Mouse (Mus musculus): ENCODE results near the gene Icmt. TPM values are rescaled to one million over a fixed set of nuclear protein-coding genes. Genes with fewer than 3 reads are reported as not detected.
A peak's percentile ranks its signal among the peaks of the same experiment; 100 is the strongest.

Icmt gene
- total RNA-seq, 1 experiment from 2014 or later = 14.9 TPM

- ATAC-seq (replicated peaks; ENCODE audit: insufficient number of reproducible peaks, low FRiP score, low TSS enrichment, poor library complexity, severe bottlenecking) = no peak
Measured at GRCm38 (mm10) chr4:152273191-152273590, 23.8 kb upstream of the Icmt start.

GRCm38 (mm10) chr4:152273621-152274236, 23.3 kb upstream of the Icmt start, which contains the start of gene Gpr153:
Gpr153 (plus strand) TSS chr4:152274232.
- ATAC-seq (replicated peaks; ENCODE audit: insufficient number of reproducible peaks, low FRiP score, low TSS enrichment, poor library complexity, severe bottlenecking) = no peak

GRCm38 (mm10) chr4:152274681-152275131, 22.3 kb upstream of the Icmt start:
- ATAC-seq (replicated peaks; ENCODE audit: insufficient number of reproducible peaks, low FRiP score, low TSS enrichment, poor library complexity, severe bottlenecking) = no peak

- no peak for ATAC-seq (replicated peaks; ENCODE audit: insufficient number of reproducible peaks, low FRiP score, low TSS enrichment, poor library complexity, severe bottlenecking)
Measured at GRCm38 (mm10) chr4:152276389-152277347, 20.4 kb upstream of the Icmt start.

GRCm38 (mm10) chr4:152277916-152278315, 19.1 kb upstream of the Icmt start:
- ATAC-seq (replicated peaks; ENCODE audit: insufficient number of reproducible peaks, low FRiP score, low TSS enrichment, poor library complexity, severe bottlenecking) = no peak

GRCm38 (mm10) chr4:152278986-152279385, 18.0 kb upstream of the Icmt start:
- ATAC-seq (replicated peaks; ENCODE audit: insufficient number of reproducible peaks, low FRiP score, low TSS enrichment, poor library complexity, severe bottlenecking) = no peak

- ATAC-seq (replicated peaks; ENCODE audit: insufficient number of reproducible peaks, low FRiP score, low TSS enrichment, poor library complexity, severe bottlenecking) = no peak
Measured at GRCm38 (mm10) chr4:152281601-152282000, 15.4 kb upstream of the Icmt start.

GRCm38 (mm10) chr4:152282721-152283120, 14.3 kb upstream of the Icmt start:
- ATAC-seq (replicated peaks; ENCODE audit: insufficient number of reproducible peaks, low FRiP score, low TSS enrichment, poor library complexity, severe bottlenecking) = no peak

GRCm38 (mm10) chr4:152283186-152283950, 13.7 kb upstream of the Icmt start:
- peak; percentile 44; the same call in 1 of the 2 replicates for ATAC-seq (replicated peaks; ENCODE audit: insufficient number of reproducible peaks, low FRiP score, low TSS enrichment, poor library complexity, severe bottlenecking)

- no peak for ATAC-seq (replicated peaks; ENCODE audit: insufficient number of reproducible peaks, low FRiP score, low TSS enrichment, poor library complexity, severe bottlenecking)
Measured at GRCm38 (mm10) chr4:152285505-152285904, 11.5 kb upstream of the Icmt start.

GRCm38 (mm10) chr4:152286183-152286582, 10.8 kb upstream of the Icmt start:
- ATAC-seq (replicated peaks; ENCODE audit: insufficient number of reproducible peaks, low FRiP score, low TSS enrichment, poor library complexity, severe bottlenecking) = no peak

- ATAC-seq (replicated peaks; ENCODE audit: insufficient number of reproducible peaks, low FRiP score, low TSS enrichment, poor library complexity, severe bottlenecking) = no peak
Measured at GRCm38 (mm10) chr4:152286887-152287286, 10.1 kb upstream of the Icmt start.

GRCm38 (mm10) chr4:152287317-152288120, 9.5 kb upstream of the Icmt start:
- no peak for ATAC-seq (replicated peaks; ENCODE audit: insufficient number of reproducible peaks, low FRiP score, low TSS enrichment, poor library complexity, severe bottlenecking)

GRCm38 (mm10) chr4:152288398-152288945, 8.6 kb upstream of the Icmt start:
- ATAC-seq (replicated peaks; ENCODE audit: insufficient number of reproducible peaks, low FRiP score, low TSS enrichment, poor library complexity, severe bottlenecking) = no peak

- ATAC-seq (replicated peaks; ENCODE audit: insufficient number of reproducible peaks, low FRiP score, low TSS enrichment, poor library complexity, severe bottlenecking) = no peak
Measured at GRCm38 (mm10) chr4:152290385-152290784, 6.6 kb upstream of the Icmt start.

- ATAC-seq (replicated peaks; ENCODE audit: insufficient number of reproducible peaks, low FRiP score, low TSS enrichment, poor library complexity, severe bottlenecking) = no peak
Measured at GRCm38 (mm10) chr4:152290991-152291390, 6.0 kb upstream of the Icmt start.

- no peak for ATAC-seq (replicated peaks; ENCODE audit: insufficient number of reproducible peaks, low FRiP score, low TSS enrichment, poor library complexity, severe bottlenecking)
Measured at GRCm38 (mm10) chr4:152291562-152291961, 5.5 kb upstream of the Icmt start, which contains the start of gene Hes3. Hes3 (minus strand) TSS chr4:152291662.

Data from monocyte, adult 5-6 weeks (primary cell).